Mouse (Mus musculus) hindbrain, embryonic 11.5 days (tissue): ENCODE results near the gene Sept9. TPM values are rescaled to one million over a fixed set of nuclear protein-coding genes. Genes with fewer than 3 reads are reported as not detected.
A peak's percentile ranks its signal among the peaks of the same experiment; 100 is the strongest.
"Not testable (repeated sequence)": the region's sequence is repeated elsewhere in the genome, so short reads cannot be mapped to it uniquely, and the experiment has no call there.

Source experiments
- ATAC-seq: fragments of 200-750 bp; cut with Nextera tagmentation; 2 replicates; pipeline ENCODE4 v1.8.0; 2017; ENCODE audit warnings: mild to moderate bottlenecking, moderate TSS enrichment, moderate library complexity; ENCODE audit not compliant: low FRiP score
- DNase-seq: peaks from one replicate; pipeline ENCODE4 v3.0.0-alpha.2; 2015; ENCODE audit warnings: low spot score
- H3K27ac ChIP-seq: fragments of 300-500 bp; sonication (generic); 2 replicates; pipeline ENCODE4 v1.5.1; 2014; ENCODE audit warnings: mild to moderate bottlenecking, low read depth, low read length
- H3K27me3 ChIP-seq: fragments of 300-500 bp; sonication (generic); 2 replicates; pipeline ENCODE4 v1.6.1; 2014; ENCODE audit warnings: mild to moderate bottlenecking, low read length, moderate library complexity, mixed read lengths; ENCODE audit not compliant: control insufficient read depth, insufficient read depth
- H3K36me3 ChIP-seq: fragments of 300-500 bp; sonication (generic); 2 replicates; pipeline ENCODE4 v1.6.1; 2014; ENCODE audit warnings: mild to moderate bottlenecking, low read length, moderate library complexity, mixed read lengths; ENCODE audit not compliant: control insufficient read depth, insufficient read depth
- H3K4me1 ChIP-seq: fragments of 300-500 bp; sonication (generic); replicated peaks from 2 replicates; pipeline ENCODE4 v1.6.1; 2014; ENCODE audit warnings: low read length, mixed read lengths; ENCODE audit not compliant: control insufficient read depth, insufficient read depth
- H3K4me2 ChIP-seq: fragments of 300-500 bp; sonication (generic); replicated peaks from 2 replicates; pipeline ENCODE4 v1.6.1; 2014; ENCODE audit warnings: mild to moderate bottlenecking, low read depth, low read length
- H3K4me3 ChIP-seq: fragments of 300-500 bp; sonication (generic); 2 replicates; pipeline ENCODE4 v1.5.1; 2014; ENCODE audit warnings: low read depth, low read length
- H3K9ac ChIP-seq: fragments of 300-500 bp; sonication (generic); 2 replicates; pipeline ENCODE4 v1.6.1; 2014; ENCODE audit warnings: low read depth, low read length
- H3K9me3 ChIP-seq: fragments of 300-500 bp; sonication (generic); 2 replicates; pipeline ENCODE4 v1.6.1; 2016; ENCODE audit warnings: low read length; ENCODE audit not compliant: control insufficient read depth
- WGBS: fragments of 180-500 bp; shearing (Covaris S2); extraction: QIAGEN DNeasy Blood & Tissue Kit; methylation state at CpG from one replicate; pipeline ENCODE4 v1.1.7; 2014; 5-methylcytosine and 5-hydroxymethylcytosine counted together
- polyA plus RNA-seq: library from polyadenylated mRNA; unstranded; fragments of >200 nt; fragmentation: Nextera tagmentation; extraction: Ambion mirVana; gene quantifications from 2 replicates; pipeline ENCODE4 v1.2.1, GENCODE M21; 2014

Sept9 gene
- polyA plus RNA-seq, 1 experiment from 2014 or later: 126 TPM

GRCm38 (mm10) chr11:117321311-117321971 lies 122.0 kb downstream of the Sept9 start:
- no peak overlapping the region for H3K4me3 ChIP-seq
- no peak overlapping the region for H3K4me2 ChIP-seq
- no peaks in the 10 kb centered on the region for H3K27me3 ChIP-seq
- DNase-seq (no peak), ATAC-seq (no peak)
- no peaks in the 10 kb centered on the region for H3K9me3 ChIP-seq
- 67% methylated on average over 9 of the region's 9 CpGs for WGBS
- no peak overlapping the region for H3K27ac ChIP-seq
- H3K9ac ChIP-seq: no peak overlapping the region
- H3K36me3 ChIP-seq: no peaks in the 10 kb centered on the region
- peaks cover 36% of the 10 kb centered on the region for H3K4me1 ChIP-seq

DNA sequence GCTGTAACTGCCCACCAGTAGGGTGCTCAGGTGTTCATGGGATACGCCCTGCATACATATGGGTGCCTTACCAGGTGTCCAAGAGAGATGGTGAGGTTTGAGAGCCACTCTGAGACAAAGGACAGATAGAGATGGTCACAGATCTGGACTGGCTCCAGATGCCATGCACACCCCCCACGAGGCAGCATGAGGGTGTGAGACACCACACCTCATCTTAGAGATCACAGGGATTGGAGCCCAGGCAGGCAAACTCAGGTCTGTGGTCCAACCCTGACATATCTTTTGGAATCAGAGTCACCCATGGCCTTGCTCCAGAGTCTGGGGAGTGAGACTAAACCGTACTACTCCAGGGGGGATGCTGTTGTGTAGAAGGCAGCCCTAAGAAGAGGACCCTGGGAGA lies 122.8 kb downstream of the Sept9 start:
- Histone ChIP-seq H3K4me1 (peaks cover 31% of the 10 kb centered on the region), H3K4me3 (no peak overlapping the region), H3K9ac (no peak overlapping the region), H3K9me3 (no peaks in the 10 kb centered on the region), H3K36me3 (no peaks in the 10 kb centered on the region), H3K27ac (no peak overlapping the region), H3K4me2 (no peak overlapping the region), H3K27me3 (no peaks in the 10 kb centered on the region)
- no peak for ATAC-seq
- 91% methylated on average over 3 of the region's 3 CpGs for WGBS
- no peak for DNase-seq

DNA sequence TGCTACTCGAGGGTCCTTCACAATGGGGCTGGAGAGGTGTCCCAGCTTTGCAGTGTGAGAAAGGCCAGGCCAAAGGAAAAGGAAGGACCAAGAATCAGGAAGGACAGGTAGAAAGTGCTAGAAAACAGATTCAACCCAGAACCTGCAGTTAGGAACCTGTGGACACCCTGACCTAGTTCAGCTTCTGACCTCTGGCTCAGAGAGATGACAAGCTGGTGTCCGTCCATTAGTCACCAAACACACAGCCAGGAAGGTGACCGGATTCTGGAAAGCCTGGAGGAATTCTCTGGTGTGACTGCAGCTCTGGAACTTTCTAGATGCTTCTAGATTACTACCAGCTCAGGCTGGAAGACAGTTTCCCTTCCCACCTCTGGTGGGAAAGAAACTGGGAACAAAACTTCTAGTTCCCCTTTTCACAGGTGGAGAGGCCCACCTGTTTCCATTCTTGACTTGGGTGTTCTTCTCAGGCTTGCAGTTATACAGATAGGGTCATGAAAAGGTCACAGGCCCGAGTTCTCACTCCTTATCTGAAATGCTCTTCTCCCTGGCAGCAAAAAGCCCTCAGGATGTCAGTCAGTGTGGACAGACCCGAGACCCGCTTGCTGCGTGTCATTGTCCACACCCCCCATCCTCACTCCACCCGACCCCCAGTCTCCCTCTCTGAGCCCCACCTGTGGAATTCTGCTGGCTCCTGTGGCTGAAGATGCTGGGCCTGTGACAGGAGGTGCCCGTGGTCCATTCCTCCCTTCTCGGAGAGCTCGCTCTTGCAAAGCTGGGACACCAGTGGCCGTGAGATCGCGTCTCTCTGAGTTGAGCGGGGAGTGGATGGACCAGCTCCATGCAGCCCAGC lies 123.5 kb downstream of the Sept9 start:
- DNase-seq: no peak
- Histone ChIP-seq H3K36me3 (no peaks in the 10 kb centered on the region), H3K4me3 (no peak overlapping the region), H3K9me3 (no peaks in the 10 kb centered on the region), H3K27me3 (no peaks in the 10 kb centered on the region), H3K9ac (no peak overlapping the region), H3K4me2 (no peak overlapping the region), H3K27ac (no peak overlapping the region), H3K4me1 (peaks cover 25% of the 10 kb centered on the region)
- no peak for ATAC-seq
- WGBS: 80% methylated on average over 15 of the region's 15 CpGs

GRCm38 (mm10) chr11:117323976-117324574 lies 124.6 kb downstream of the Sept9 start:
- no peak for ATAC-seq
- Histone ChIP-seq H3K27ac (no peak overlapping the region), H3K4me3 (no peak overlapping the region), H3K9ac (no peak overlapping the region), H3K36me3 (no peaks in the 10 kb centered on the region), H3K9me3 (no peaks in the 10 kb centered on the region), H3K4me2 (no peak overlapping the region), H3K27me3 (no peaks in the 10 kb centered on the region), H3K4me1 (peaks cover 15% of the 10 kb centered on the region)
- 75% methylated on average over 12 of the region's 12 CpGs for WGBS
- DNase-seq: no peak

DNA sequence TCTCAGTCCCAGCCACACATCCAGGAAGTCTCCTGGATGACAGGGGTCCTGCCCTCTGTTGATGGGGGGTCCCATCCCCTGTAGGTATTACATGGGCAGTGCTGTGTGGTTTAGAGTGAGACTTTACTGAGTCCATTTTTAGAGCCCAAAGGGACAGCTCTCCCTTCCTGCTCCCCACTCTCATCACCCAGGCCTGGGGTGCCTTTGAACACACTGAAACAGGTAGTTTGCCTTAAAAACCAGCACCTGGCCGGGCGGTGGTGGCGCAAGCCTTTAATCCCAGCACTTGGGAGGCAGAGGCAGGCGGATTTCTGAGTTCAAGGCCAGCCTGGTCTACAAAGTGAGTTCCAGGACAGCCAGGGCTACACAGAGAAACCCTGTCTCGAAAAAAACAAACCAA lies 125.3 kb downstream of the Sept9 start:
- H3K4me2 ChIP-seq, ATAC-seq, H3K36me3 ChIP-seq, H3K27me3 ChIP-seq, H3K9ac ChIP-seq, H3K9me3 ChIP-seq, H3K27ac ChIP-seq, H3K4me3 ChIP-seq, DNase-seq: not testable (repeated sequence)
- 95% methylated on average over 5 of the region's 5 CpGs for WGBS
- peaks cover 11% of the 10 kb centered on the region for H3K4me1 ChIP-seq

GRCm38 (mm10) chr11:117325131-117325467 lies 125.6 kb downstream of the Sept9 start:
- H3K4me2 ChIP-seq: no peak overlapping the region
- no peaks in the 10 kb centered on the region for H3K9me3 ChIP-seq
- 0 out of 2 replicates have a peak overlapping the region, but pooled peaks have one; percentile 1 for H3K27ac ChIP-seq
- no peak for DNase-seq
- H3K9ac ChIP-seq: no peak overlapping the region
- WGBS: 68% methylated on average over 5 of the region's 5 CpGs
- ATAC-seq: no peak
- H3K4me3 ChIP-seq: no peak overlapping the region
- H3K36me3 ChIP-seq: no peaks in the 10 kb centered on the region
- H3K4me1 ChIP-seq: peaks cover 8% of the 10 kb centered on the region
- H3K27me3 ChIP-seq: no peaks in the 10 kb centered on the region

- WGBS: 33% methylated on average over 12 of the region's 12 CpGs
- Histone ChIP-seq H3K4me2 (no peak overlapping the region), H3K27me3 (no peaks in the 10 kb centered on the region), H3K27ac (0 out of 2 replicates have a peak overlapping the region, but pooled peaks have one; percentile 1), H3K36me3 (no peaks in the 10 kb centered on the region), H3K9me3 (no peaks in the 10 kb centered on the region), H3K4me1 (peaks cover 7% of the 10 kb centered on the region), H3K9ac (no peak overlapping the region), H3K4me3 (no peak overlapping the region)
- DNase-seq (no peak), ATAC-seq (no peak)
These were observed 126.1 kb downstream of the Sept9 start for GRCm38 (mm10) chr11:117325468-117326139.

GRCm38 (mm10) chr11:117326140-117326725 lies 126.8 kb downstream of the Sept9 start:
- no peak for ATAC-seq
- H3K4me2 ChIP-seq: no peak overlapping the region
- H3K36me3 ChIP-seq: no peaks in the 10 kb centered on the region
- no peak for DNase-seq
- H3K9ac ChIP-seq: no peak overlapping the region
- WGBS: 72% methylated on average over 4 of the region's 4 CpGs
- H3K27me3 ChIP-seq: no peaks in the 10 kb centered on the region
- no peaks in the 10 kb centered on the region for H3K9me3 ChIP-seq
- no peak overlapping the region for H3K27ac ChIP-seq
- H3K4me1 ChIP-seq: peaks cover 14% of the 10 kb centered on the region
- no peak overlapping the region for H3K4me3 ChIP-seq
